Mouse (Mus musculus) kidney, adult 2 months (tissue): ENCODE measurements at regions not wholly inside any gene's neighbourhood (a gene's known extent, or its start where the extent isn't known, plus 50 kb on each side); places are given as distances from the start of the nearest gene placed in this dataset.

ENCODE experiments used
- CTCF ChIP-seq: fragments of 200-500 bp; conservative IDR thresholded peaks from 2 replicates; pipeline ENCODE4 v1.5.1; 2011; ENCODE audit warnings: low read depth, mild to moderate bottlenecking, control low read depth, low read length, moderate library complexity, mixed read lengths; ENCODE audit not compliant: insufficient read depth, insufficient read length
- POLR2A ChIP-seq: fragments of 200-500 bp; IDR thresholded peaks from one replicate; pipeline ENCODE4 v1.6.1; 2011; ENCODE audit warnings: low read depth, low read length, control low read depth

GRCm38 (mm10) chr8:6886779-6887402 is 1774.2 kb downstream of the Efnb2 start:
- no peak for TF ChIP-seq POLR2A
- TF ChIP-seq CTCF = no peak
